Mouse (Mus musculus) ES-E14 (cell line): ENCODE measurements around the gene Spaca7. TPM values are rescaled to one million over a fixed set of nuclear protein-coding genes. Genes with fewer than 3 reads are reported as not detected.

Source experiments
- DNase-seq: peaks from one replicate; pipeline ENCODE4 v3.0.0-alpha.2; 2013; ENCODE audit warnings: low read depth, low spot score
- H3K27ac ChIP-seq: 2 replicates; pipeline ENCODE4 v1.5.1; 2012; ENCODE audit warnings: low read depth, mild to moderate bottlenecking, low read length, moderate library complexity, mixed read lengths; ENCODE audit not compliant: poor library complexity, insufficient read depth, severe bottlenecking
- H3K36me3 ChIP-seq: 2 replicates; pipeline ENCODE4 v1.6.1; 2012; ENCODE audit warnings: mild to moderate bottlenecking, low read length, moderate library complexity, mixed read lengths; ENCODE audit not compliant: control insufficient read depth, poor library complexity, insufficient read depth, severe bottlenecking
- H3K4me1 ChIP-seq, 2 experiments: fragments of 150-350 bp in 1 of 2; sonication (generic) in 1 of 2; 2 replicates each; pipeline ENCODE4 v1.6.1; 2012; ENCODE audit warnings: low read length in 2 of 2, mild to moderate bottlenecking in 1 of 2, mixed read lengths in 1 of 2; ENCODE audit not compliant: control insufficient read depth in 2 of 2, insufficient read depth in 2 of 2, poor library complexity in 1 of 2
- H3K4me3 ChIP-seq, 2 experiments: fragments of 150-350 bp in 1 of 2; sonication (generic) in 1 of 2; 2 replicates each; pipeline ENCODE4 v1.5.1; 2012; ENCODE audit warnings: low read length in 2 of 2, low read depth in 1 of 2, mild to moderate bottlenecking in 1 of 2, mixed read lengths in 1 of 2; ENCODE audit not compliant: insufficient read depth in 1 of 2, poor library complexity in 1 of 2, severe bottlenecking in 1 of 2
- H3K9ac ChIP-seq: 2 replicates; pipeline ENCODE4 v1.6.1; 2012; ENCODE audit warnings: low read depth, mild to moderate bottlenecking, low read length, mixed read lengths; ENCODE audit not compliant: poor library complexity, insufficient read depth, severe bottlenecking
- H3K9me3 ChIP-seq: fragments of 150-350 bp; sonication (generic); 2 replicates; pipeline ENCODE4 v1.6.1; 2012; ENCODE audit warnings: low read depth, mild to moderate bottlenecking, low read length; ENCODE audit not compliant: control insufficient read depth, insufficient read depth
- CHD2 ChIP-seq: IDR thresholded peaks from 2 replicates; pipeline ENCODE4 v1.6.1; 2014; ENCODE audit warnings: mild to moderate bottlenecking, low read depth, low read length, inconsistent platforms
- HCFC1 ChIP-seq: IDR thresholded peaks from 2 replicates; pipeline ENCODE4 v1.6.1; 2012; ENCODE audit warnings: low read length, inconsistent platforms, borderline replicate concordance; ENCODE audit not compliant: insufficient read depth
- MAFK ChIP-seq: IDR thresholded peaks from 2 replicates; pipeline ENCODE4 v1.6.1; 2014; ENCODE audit warnings: mild to moderate bottlenecking, low read depth, low read length, inconsistent platforms; ENCODE audit not compliant: insufficient read depth
- ZC3H11A ChIP-seq: IDR thresholded peaks from 2 replicates; pipeline ENCODE4 v1.6.1; 2012; ENCODE audit warnings: low read depth, mild to moderate bottlenecking, inconsistent platforms, low read length, borderline replicate concordance
- ZNF384 ChIP-seq: IDR thresholded peaks from 2 replicates; pipeline ENCODE4 v1.6.1; 2012; ENCODE audit warnings: low read depth, low read length, inconsistent platforms
- in situ Hi-C, 2 experiments: fragments of 600-800 bp; cut with MboI; formaldehyde crosslinking; loops; one replicate each; pipeline ENCODE4 v1.15.1; 2025; ENCODE audit warnings: low sequenced_read_pairs in 2 of 2, inconsistent platforms in 1 of 2; ENCODE audit not compliant: unreplicated experiment in 2 of 2
- total RNA-seq: library from RNA; depleted of rRNA; stranded (reverse); fragments of 300-350 nt; gene quantifications from 2 replicates; pipeline ENCODE4 v1.2.3, GENCODE M21; 2012

Spaca7 gene
- total RNA-seq, 1 experiment = not detected

- Histone ChIP-seq H3K4me3 (no peak overlapping the region), H3K9ac (no peak overlapping the region), H3K4me1 (no peaks in the 10 kb centered on the region), H3K36me3 (peaks cover 8% of the 10 kb centered on the region; the same call in 1 of the 2 replicates), H3K9me3 (no peaks in the 10 kb centered on the region), H3K27ac (no peak overlapping the region)
- no peak for DNase-seq
- TF ChIP-seq HCFC1 = no peak
- no peak for TF ChIP-seq ZNF384
- TF ChIP-seq MAFK = no peak
- TF ChIP-seq CHD2 = no peak
- TF ChIP-seq ZC3H11A = no peak
- in situ Hi-C loops = no loop called here
Measured at GRCm38 (mm10) chr8:12621550-12622222, 48.9 kb downstream of the Spaca7 start.

GRCm38 (mm10) chr8:12625890-12626289 is 53.1 kb downstream of the Spaca7 start:
- no peak for DNase-seq
- no peak overlapping the region for H3K4me3 ChIP-seq
- H3K9ac ChIP-seq = no peak overlapping the region
- H3K4me1 ChIP-seq = no peaks in the 10 kb centered on the region
- H3K27ac ChIP-seq = no peak overlapping the region
- H3K36me3 ChIP-seq = peaks cover 10% of the 10 kb centered on the region; the same call in 1 of the 2 replicates
- H3K9me3 ChIP-seq = no peaks in the 10 kb centered on the region
- in situ Hi-C loops = no loop called here
- TF ChIP-seq MAFK (no peak), ZNF384 (no peak), HCFC1 (no peak), CHD2 (no peak), ZC3H11A (no peak)

- H3K27ac ChIP-seq = no peak overlapping the region
- no peak for DNase-seq
- in situ Hi-C loops = no loop called here
- no peak overlapping the region for H3K4me3 ChIP-seq
- H3K9ac ChIP-seq = no peak overlapping the region
- TF ChIP-seq ZNF384 (no peak), MAFK (no peak), CHD2 (no peak), HCFC1 (no peak), ZC3H11A (no peak)
- H3K9me3 ChIP-seq = no peaks in the 10 kb centered on the region
- no peaks in the 10 kb centered on the region for H3K4me1 ChIP-seq
- H3K36me3 ChIP-seq = peaks cover 7% of the 10 kb centered on the region; the same call in 1 of the 2 replicates
Measured at GRCm38 (mm10) chr8:12629079-12629478, 56.2 kb downstream of the Spaca7 start.

GRCm38 (mm10) chr8:12635366-12635765 is 62.5 kb downstream of the Spaca7 start:
- Histone ChIP-seq H3K9ac (no peak overlapping the region), H3K27ac (peak overlapping the region; percentile 75), H3K4me1 (no peaks in the 10 kb centered on the region), H3K9me3 (no peaks in the 10 kb centered on the region), H3K4me3 (no peak overlapping the region), H3K36me3 (peaks cover 4% of the 10 kb centered on the region; the same call in 1 of the 2 replicates)
- in situ Hi-C loops = no loop called here
- TF ChIP-seq MAFK (no peak), HCFC1 (no peak), ZC3H11A (no peak), ZNF384 (no peak), CHD2 (no peak)
- no peak for DNase-seq
